Comparison of ENCODE assay signal across 22 mouse cellular contexts in the genomic region with DNA sequence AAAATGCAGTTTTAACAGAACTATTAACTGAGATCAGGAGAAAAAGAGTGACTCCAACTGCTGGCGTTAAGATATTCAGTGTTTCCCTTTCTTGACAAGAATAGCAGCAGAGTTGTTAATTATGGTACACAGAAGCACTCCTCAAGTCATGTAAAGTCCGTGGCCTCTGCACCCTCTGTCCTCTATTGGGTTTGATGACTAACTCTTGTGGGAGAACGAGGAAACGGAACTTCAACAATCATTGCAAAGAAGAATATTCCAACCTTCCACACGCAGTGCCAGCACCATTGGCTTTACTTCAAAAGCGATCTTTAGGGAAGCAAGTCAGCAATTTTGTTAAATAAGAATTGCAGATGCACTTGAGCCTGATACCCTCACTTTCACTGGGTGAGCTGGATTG.
A peak's percentile ranks its signal among the peaks of the same experiment; 100 is the strongest.
DNase-seq lines count a peak whose midpoint lies in the region; ATAC-seq and TF ChIP-seq lines count a peak whose summit lies in the region.
"Had no signal": no experiment of that assay in that cellular context is flagged by ENCODE, and none has a peak within 500 bp of the region (broad histone marks: within the 10 kb centered on the region; RNA-seq: fewer than 3 reads in every experiment).

No protein-coding gene starts in this region.

- no peak overlapping the region for H3K27ac ChIP-seq in forebrain, postnatal 0 days (ENCODE audit: low read depth, low read length)
- H3K27ac ChIP-seq in forebrain, embryonic 15.5 days (replicated peaks): no peak overlapping the region; the same call in 1 of the 2 replicates
- no peak overlapping the region for H3K27ac ChIP-seq in limb, embryonic 14.5 days (replicated peaks; ENCODE audit: low read depth, low read length)
- no peak overlapping the region for H3K27ac ChIP-seq in limb, embryonic 10.5 days
- H3K27ac ChIP-seq: heart, embryonic 10.5 days; hindbrain, embryonic 14.5 days; macrophage; neural tube, embryonic 15.5 days had no signal

- DNase-seq in forebrain, postnatal 0 days: peak; percentile 13
- peak; percentile 7 for DNase-seq in limb, embryonic 14.5 days (ENCODE audit: low spot score)
- no peak for DNase-seq in limb, embryonic 10.5 days (ENCODE audit: low spot score)
- peak; percentile 43 for DNase-seq in brain, embryonic 14.5 days (ENCODE audit: low read depth)
- DNase-seq in testis, postnatal 14 days (ENCODE audit: low spot score): no peak
- no peak for DNase-seq in right cerebral cortex, postnatal 14 days
- DNase-seq: adrenal gland, postnatal 36 days; heart, postnatal 4 days; kidney, adult 2 months; kidney, postnatal 14 days; liver, postnatal 0 days; spleen, adult 18-20 months; thymus, postnatal 14 days had no signal

- TF ChIP-seq CTCF in forebrain, postnatal 0 days (IDR thresholded peaks at IDR 0.05; ENCODE audit: low read depth): no peak
- TF ChIP-seq CTCF in brain, embryonic 14.5 days (IDR thresholded peaks at IDR 0.05; ENCODE audit: borderline replicate concordance, extremely low read depth, insufficient read depth, insufficient read length): no peak

- no peaks in the 10 kb centered on the region for H3K36me3 ChIP-seq in forebrain, postnatal 0 days (ENCODE audit: insufficient read depth)
- H3K36me3 ChIP-seq in forebrain, embryonic 15.5 days: no peaks in the 10 kb centered on the region
- no peaks in the 10 kb centered on the region for H3K36me3 ChIP-seq in limb, embryonic 14.5 days (ENCODE audit: control insufficient read depth, insufficient read depth, low read length)
- H3K36me3 ChIP-seq in limb, embryonic 10.5 days: no peaks in the 10 kb centered on the region
- H3K36me3 ChIP-seq: heart, embryonic 10.5 days; neural tube, embryonic 15.5 days had no signal

- no peak for TF ChIP-seq POLR2A in limb, embryonic 14.5 days (IDR thresholded peaks at IDR 0.05; ENCODE audit: borderline replicate concordance, extremely low read depth, insufficient read depth, insufficient read length)
- no peak for TF ChIP-seq POLR2A in brain, embryonic 14.5 days (IDR thresholded peaks at IDR 0.05; ENCODE audit: borderline replicate concordance, extremely low read depth, insufficient read depth, insufficient read length, poor library complexity, severe bottlenecking)

- no peak overlapping the region for H3K9ac ChIP-seq in forebrain, postnatal 0 days
- H3K9ac ChIP-seq in forebrain, embryonic 15.5 days (replicated peaks): no peak overlapping the region
- no peak overlapping the region for H3K9ac ChIP-seq in limb, embryonic 14.5 days (ENCODE audit: low read depth, low read length, severe bottlenecking)
- H3K9ac ChIP-seq: hindbrain, embryonic 14.5 days; liver, postnatal 0 days; neural tube, embryonic 15.5 days had no signal

- H3K4me2 ChIP-seq in forebrain, postnatal 0 days (ENCODE audit: low read depth): no peak overlapping the region
- no peak overlapping the region for H3K4me2 ChIP-seq in forebrain, embryonic 15.5 days (replicated peaks)
- no peak overlapping the region for H3K4me2 ChIP-seq in limb, embryonic 14.5 days (replicated peaks; ENCODE audit: low read depth, low read length, severe bottlenecking)
- H3K4me2 ChIP-seq: hindbrain, embryonic 14.5 days; liver, embryonic 11.5 days; neural tube, embryonic 15.5 days had no signal

- no peaks in the 10 kb centered on the region for H3K9me3 ChIP-seq in forebrain, postnatal 0 days (ENCODE audit: low read length)
- H3K9me3 ChIP-seq in forebrain, embryonic 15.5 days: no peaks in the 10 kb centered on the region
- no peaks in the 10 kb centered on the region for H3K9me3 ChIP-seq in limb, embryonic 14.5 days (ENCODE audit: control insufficient read depth, low read length)
- H3K9me3 ChIP-seq in limb, embryonic 10.5 days (replicated peaks): no peaks in the 10 kb centered on the region
- H3K9me3 ChIP-seq: heart, embryonic 10.5 days; neural tube, embryonic 15.5 days had no signal

- no peaks in the 10 kb centered on the region for H3K27me3 ChIP-seq in forebrain, postnatal 0 days (ENCODE audit: insufficient read depth, low read length)
- H3K27me3 ChIP-seq in forebrain, embryonic 15.5 days: no peaks in the 10 kb centered on the region
- H3K27me3 ChIP-seq in limb, embryonic 14.5 days (ENCODE audit: control insufficient read depth, insufficient read depth, low read length): no peaks in the 10 kb centered on the region
- H3K27me3 ChIP-seq in limb, embryonic 10.5 days (ENCODE audit: low read depth, poor library complexity, severe bottlenecking): no peaks in the 10 kb centered on the region
- H3K27me3 ChIP-seq: neural tube, embryonic 15.5 days had no signal

- 29% methylated on average over 6 of the region's 6 CpGs for WGBS in forebrain, postnatal 0 days
- whole genome bisulfite sequencing in forebrain, embryonic 15.5 days: 37% methylated on average over 6 of the region's 6 CpGs
- 67% methylated on average over 6 of the region's 6 CpGs for WGBS in limb, embryonic 14.5 days
- WGBS in limb, embryonic 10.5 days: 88% methylated on average over 6 of the region's 6 CpGs

- no peak for ATAC-seq in forebrain, postnatal 0 days
- ATAC-seq in forebrain, embryonic 15.5 days (replicated peaks): no peak
- no peak for ATAC-seq in limb, embryonic 14.5 days (ENCODE audit: low FRiP score, low read depth)
- ATAC-seq: inflammation-experienced regulatory T-cells, adult 6 months; liver, postnatal 0 days; lung, postnatal 0 days had no signal

- H3K4me1 ChIP-seq in forebrain, postnatal 0 days (ENCODE audit: insufficient read depth): no peaks in the 10 kb centered on the region; the same call in 1 of the 2 replicates
- H3K4me1 ChIP-seq in forebrain, embryonic 15.5 days: peaks cover 14% of the 10 kb centered on the region
- H3K4me1 ChIP-seq in limb, embryonic 14.5 days (ENCODE audit: control insufficient read depth, insufficient read depth, low read length): no peaks in the 10 kb centered on the region
- H3K4me1 ChIP-seq in limb, embryonic 10.5 days: no peaks in the 10 kb centered on the region
- H3K4me1 ChIP-seq: heart, embryonic 10.5 days; neural tube, embryonic 15.5 days had no signal

- no peak overlapping the region for H3K4me3 ChIP-seq in forebrain, postnatal 0 days (ENCODE audit: low read depth, low read length)
- no peak overlapping the region for H3K4me3 ChIP-seq in forebrain, embryonic 15.5 days
- no peak overlapping the region for H3K4me3 ChIP-seq in limb, embryonic 14.5 days (replicated peaks; ENCODE audit: low read length)
- no peak overlapping the region for H3K4me3 ChIP-seq in limb, embryonic 10.5 days
- H3K4me3 ChIP-seq: heart, embryonic 10.5 days; layer of hippocampus, adult 2 months; neural tube, embryonic 15.5 days had no signal

Comparison
In these comparisons a context has a peak if more than half of its experiments do, and no peak if none do; other contexts are left out.
1. DNase-seq: peak in forebrain, postnatal 0 days (single experiment), limb, embryonic 14.5 days (single experiment) and brain, embryonic 14.5 days (single experiment); none in limb, embryonic 10.5 days (single experiment), testis, postnatal 14 days (single experiment) and right cerebral cortex, postnatal 14 days (single experiment).